In genomic region chr13:45966586-45966985, GRCm38 (mm10) we compare ENCODE assay signal across 8 mouse cellular contexts. TPM values are rescaled to one million over a fixed set of nuclear protein-coding genes. Genes with fewer than 3 reads are reported as not detected.
DNase-seq lines count a peak whose midpoint lies in the region; ATAC-seq and TF ChIP-seq lines count a peak whose summit lies in the region.

No protein-coding gene starts in this region.

- H3K36me3 ChIP-seq in spleen, adult 2 months (ENCODE audit: control insufficient read depth, insufficient read depth, low read length) = no peaks in the 10 kb centered on the region
- no peaks in the 10 kb centered on the region for H3K36me3 ChIP-seq in heart, embryonic 14.5 days (ENCODE audit: control insufficient read depth, insufficient read depth, low read length)
- H3K36me3 ChIP-seq in midbrain, embryonic 14.5 days (ENCODE audit: control insufficient read depth, insufficient read depth, low read length) = no peaks in the 10 kb centered on the region

- H3K9ac ChIP-seq in heart, embryonic 14.5 days (ENCODE audit: low read length) = peak overlapping the region; percentile 98
- no peak overlapping the region for H3K9ac ChIP-seq in midbrain, embryonic 14.5 days (replicated peaks; ENCODE audit: low read length)

- H3K9me3 ChIP-seq in heart, embryonic 14.5 days (ENCODE audit: control insufficient read depth, low read length) = no peaks in the 10 kb centered on the region
- no peaks in the 10 kb centered on the region for H3K9me3 ChIP-seq in midbrain, embryonic 14.5 days (ENCODE audit: control insufficient read depth, low read length)

- H3K4me2 ChIP-seq in heart, embryonic 14.5 days (ENCODE audit: low read length) = peak overlapping the region; percentile 98
- peak overlapping the region; percentile 85 for H3K4me2 ChIP-seq in midbrain, embryonic 14.5 days (ENCODE audit: low read length)

- ATAC-seq in common myeloid progenitor, adult 5-6 weeks (replicated peaks; ENCODE audit: low read depth, poor library complexity, severe bottlenecking) = 0 out of 2 replicates have a peak, but pooled peaks have one; percentile 10
- ATAC-seq in heart, embryonic 14.5 days (ENCODE audit: insufficient number of reproducible peaks, insufficient read depth, low FRiP score, low read depth) = no peak
- no peak for ATAC-seq in midbrain, embryonic 14.5 days (ENCODE audit: low FRiP score, low TSS enrichment)

- peaks cover 10% of the 10 kb centered on the region; the same call in 1 of the 2 replicates for H3K4me1 ChIP-seq in spleen, adult 2 months (ENCODE audit: control insufficient read depth, insufficient read depth, insufficient read length)
- peaks cover 3 to 21% of the 10 kb centered on the region in 2 experiments; a peak in 3 of 4 replicates for H3K4me1 ChIP-seq in heart, embryonic 14.5 days (ENCODE audit: control insufficient read depth in 2 of 2, insufficient read depth in 2 of 2, low read length in 2 of 2)
- H3K4me1 ChIP-seq in midbrain, embryonic 14.5 days (ENCODE audit: control insufficient read depth, insufficient read depth, low read length) = peaks cover 27% of the 10 kb centered on the region

- H3K27ac ChIP-seq in spleen, adult 2 months (ENCODE audit: insufficient read depth, low read length) = 0 out of 2 replicates have a peak overlapping the region, but pooled peaks have one; percentile 12
- H3K27ac ChIP-seq in heart, embryonic 14.5 days (replicated peaks in 1 of 2; ENCODE audit: control insufficient read depth in 1 of 2, insufficient read depth in 1 of 2, low read depth in 2 of 2, low read length in 2 of 2) = peak overlapping the region; percentile 15 to 52; a peak in 3 of 4 replicates
- H3K27ac ChIP-seq in midbrain, embryonic 14.5 days (replicated peaks; ENCODE audit: low read depth, low read length) = no peak overlapping the region

- DNase-seq in spleen, adult 2 months (ENCODE audit: low read depth in 1 of 2, low spot score in 2 of 2) = no peak
- DNase-seq in spleen, postnatal 14 days (ENCODE audit: low spot score in 2 of 2) = no peak
- peak; percentile 39 to 49 for DNase-seq in kidney, postnatal 25 days
- peak; percentile 78 for DNase-seq in midbrain, embryonic 14.5 days
- no peak for DNase-seq in left cerebral cortex, postnatal 4 days
- DNase-seq in left cerebral cortex, postnatal 14 days (ENCODE audit: low spot score in 2 of 2) = no peak

- intact Hi-C loops in left cerebral cortex, postnatal 4 days (cut with DNase I) = no loop called here
- intact Hi-C loops in left cerebral cortex, postnatal 14 days (cut with DNase I) = loop anchor here (5.0 to 10.0 kb wide), 4 partner anchors 76 to 392 kb away; no protein-coding TSS in a partner anchor

- TF ChIP-seq POLR2A in spleen, adult 2 months (IDR thresholded peaks at IDR 0.05; ENCODE audit: low read depth, low read length) = no peak

- WGBS in spleen, adult 2 months = 9% methylated on average over 14 of the region's 14 CpGs
- WGBS in heart, embryonic 14.5 days = 2% methylated on average over 14 of the region's 14 CpGs
- 2% methylated on average over 14 of the region's 14 CpGs for WGBS in midbrain, embryonic 14.5 days

- no peak overlapping the region for H3K4me3 ChIP-seq in spleen, adult 2 months (ENCODE audit: extremely low read depth, insufficient read depth, insufficient read length)
- peak overlapping the region; percentile 25 to 96 for H3K4me3 ChIP-seq in heart, embryonic 14.5 days (ENCODE audit: control insufficient read depth in 1 of 2, insufficient read depth in 1 of 2, low read depth in 1 of 2, low read length in 2 of 2)
- H3K4me3 ChIP-seq in midbrain, embryonic 14.5 days (replicated peaks; ENCODE audit: low read depth, low read length) = peak overlapping the region; percentile 94; the same call in 1 of the 2 replicates

- TF ChIP-seq CTCF in spleen, adult 2 months (IDR thresholded peaks at IDR 0.05; ENCODE audit: extremely low read depth, insufficient read depth, insufficient read length, insufficient replicate concordance) = no peak

- H3K27me3 ChIP-seq in spleen, adult 2 months (ENCODE audit: control insufficient read depth, insufficient read depth, low read length) = peaks cover 6% of the 10 kb centered on the region; the same call in 1 of the 2 replicates
- H3K27me3 ChIP-seq in heart, embryonic 14.5 days (ENCODE audit: control insufficient read depth, insufficient read depth, low read length) = no peaks in the 10 kb centered on the region
- no peaks in the 10 kb centered on the region for H3K27me3 ChIP-seq in midbrain, embryonic 14.5 days (ENCODE audit: control insufficient read depth, insufficient read depth, low read length)

RNA-seq across cellular contexts. Expression of gene Atxn1, which starts 1.8 kb away (rescaled TPM):
- polyA plus RNA-seq in spleen, adult 2 months (2012; rRNA removed) = 10.6 and 10.9 TPM in 2 replicates
- 6.9 and 9.0 TPM in 2 replicates for total RNA-seq in common myeloid progenitor, adult 5-6 weeks (2017)
- polyA plus RNA-seq in heart, embryonic 14.5 days (2014; fragmentation: Nextera tagmentation; extraction: Ambion mirVana) = 6.8 and 7.4 TPM in 2 replicates
- 7.3 and 8.7 TPM in 2 replicates for polyA plus RNA-seq in midbrain, embryonic 14.5 days (2014; fragmentation: Nextera tagmentation; extraction: Ambion mirVana)
- total RNA-seq in left cerebral cortex, postnatal 4 days (2021) = 100 to 1,000 TPM in 1 of 2 experiments, 10 to 100 TPM in 1; 91.3 to 126 TPM
- 100 to 1,000 TPM; 145 to 169 TPM for total RNA-seq in left cerebral cortex, postnatal 14 days (2021)

Comparison
In these comparisons a context has a peak if more than half of its experiments do, and no peak if none do; other contexts are left out.
1. DNase-seq: peak in kidney, postnatal 25 days (2 of 2) and midbrain, embryonic 14.5 days (single experiment); none in spleen, adult 2 months (0 of 2), spleen, postnatal 14 days (0 of 2), left cerebral cortex, postnatal 4 days (single experiment) and left cerebral cortex, postnatal 14 days (0 of 2).